Mouse (Mus musculus): ENCODE results near the gene Ch25h. TPM values are rescaled to one million over a fixed set of nuclear protein-coding genes. Genes with fewer than 3 reads are reported as not detected.

The Ch25h gene
- polyA plus RNA-seq, 1 experiment, result 0.98 TPM

DNA sequence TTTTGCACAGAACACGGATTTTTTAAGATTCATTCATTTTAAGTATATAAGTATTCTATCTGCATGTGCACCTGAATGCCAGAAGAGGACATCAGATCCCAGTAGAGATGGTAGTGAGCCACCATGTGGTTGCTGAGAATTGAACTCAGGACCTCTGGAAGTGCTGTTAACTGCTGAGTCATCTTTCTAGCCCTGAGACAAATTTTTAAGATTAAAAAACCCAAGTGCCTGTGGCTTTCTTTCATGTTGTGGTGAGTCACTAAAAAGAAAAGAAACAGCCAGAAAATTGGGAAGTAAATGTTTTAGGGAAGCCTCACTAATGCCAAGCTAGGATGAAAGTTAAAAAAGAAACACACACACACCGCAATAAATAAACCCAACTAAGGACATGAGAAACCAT, 3.3 kb downstream of the Ch25h start:
- DNase-seq (ENCODE audit: extremely low spot score in 1 of 2, low spot score in 1 of 2), result no peak

- DNase-seq (ENCODE audit: extremely low spot score in 1 of 2, low spot score in 1 of 2), result no peak
Measured at GRCm38 (mm10) chr19:34468794-34469193, 6.2 kb downstream of the Ch25h start.

DNA sequence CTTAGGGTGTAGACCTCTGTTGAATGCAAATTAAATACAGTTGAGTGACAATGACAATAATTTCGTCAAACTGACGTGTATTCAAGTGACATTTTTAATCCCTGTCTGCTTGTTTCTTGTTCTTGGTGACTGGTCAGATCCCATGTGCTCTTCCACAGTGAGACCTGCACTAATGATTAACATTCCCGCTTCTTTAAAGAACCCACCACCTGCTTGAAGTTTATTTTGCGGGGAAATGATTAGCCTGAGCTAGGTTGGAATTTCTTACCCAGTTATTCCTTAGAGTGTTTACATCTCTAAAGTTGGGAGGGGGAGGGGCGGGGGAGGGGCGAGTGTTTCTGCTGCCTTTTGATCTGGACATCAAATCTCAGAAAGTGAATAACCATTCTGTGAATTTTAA, 6.7 kb downstream of the Ch25h start:
- DNase-seq (ENCODE audit: extremely low spot score in 1 of 2, low spot score in 1 of 2), result no peak

- no peak for DNase-seq (ENCODE audit: extremely low spot score in 1 of 2, low spot score in 1 of 2)
Measured at GRCm38 (mm10) chr19:34464453-34464852, 10.5 kb downstream of the Ch25h start.

DNA sequence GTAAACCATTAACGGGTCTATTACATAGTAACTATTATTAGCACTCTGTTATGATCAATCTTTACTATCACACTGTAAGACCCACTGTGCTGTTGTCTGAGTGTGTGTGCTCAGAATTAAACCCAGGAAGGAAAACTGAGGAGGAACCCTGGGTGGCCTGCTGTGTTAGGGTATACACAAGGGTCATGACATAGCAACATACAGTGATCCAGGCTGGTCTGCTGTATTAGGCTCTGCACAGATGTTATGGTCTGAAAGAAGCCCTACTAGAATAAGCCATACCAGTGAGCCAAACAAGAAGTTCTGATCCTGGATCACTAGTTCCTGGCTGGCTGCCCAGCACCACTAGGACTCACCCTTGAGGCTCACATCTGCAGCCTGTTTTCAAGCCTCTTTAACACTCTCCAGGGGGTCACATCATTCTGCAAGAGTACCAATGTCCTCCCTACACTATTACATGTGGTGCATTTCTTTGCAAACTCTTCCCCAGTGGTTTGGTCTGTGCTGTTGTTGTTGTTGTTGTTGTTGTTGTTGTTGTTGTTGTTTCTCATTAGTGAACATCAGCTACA, 13.4 kb downstream of the Ch25h start:
- DNase-seq (ENCODE audit: extremely low spot score in 1 of 2, low spot score in 1 of 2), result no peak

GRCm38 (mm10) chr19:34450784-34451370, 24.1 kb downstream of the Ch25h start:
- DNase-seq (ENCODE audit: extremely low spot score in 1 of 2, low spot score in 1 of 2), result no peak

DNA sequence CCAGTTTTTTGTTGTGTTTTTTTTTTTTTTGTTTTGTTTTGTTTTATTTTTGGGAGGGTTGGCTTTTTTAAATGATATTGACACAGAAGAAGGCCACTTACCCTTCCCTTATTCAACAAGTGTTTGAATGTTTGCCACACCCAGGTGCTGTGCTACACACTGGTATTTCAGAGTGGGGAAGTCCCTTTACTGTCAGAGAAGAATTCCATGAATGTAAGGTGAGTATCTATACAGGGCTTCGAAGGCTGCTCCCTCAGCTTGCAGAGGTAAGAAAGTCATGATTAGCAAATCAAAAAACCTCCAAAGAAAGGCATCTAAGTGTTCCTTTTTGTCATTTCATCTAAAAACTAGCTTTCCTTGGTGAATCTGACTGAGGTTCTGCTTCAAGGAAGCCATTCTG, 26.1 kb downstream of the Ch25h start:
- no peak for DNase-seq (ENCODE audit: extremely low spot score in 1 of 2, low spot score in 1 of 2)

GRCm38 (mm10) chr19:34445410-34446012, 29.5 kb downstream of the Ch25h start:
- DNase-seq (ENCODE audit: extremely low spot score in 1 of 2, low spot score in 1 of 2), result no peak

DNA sequence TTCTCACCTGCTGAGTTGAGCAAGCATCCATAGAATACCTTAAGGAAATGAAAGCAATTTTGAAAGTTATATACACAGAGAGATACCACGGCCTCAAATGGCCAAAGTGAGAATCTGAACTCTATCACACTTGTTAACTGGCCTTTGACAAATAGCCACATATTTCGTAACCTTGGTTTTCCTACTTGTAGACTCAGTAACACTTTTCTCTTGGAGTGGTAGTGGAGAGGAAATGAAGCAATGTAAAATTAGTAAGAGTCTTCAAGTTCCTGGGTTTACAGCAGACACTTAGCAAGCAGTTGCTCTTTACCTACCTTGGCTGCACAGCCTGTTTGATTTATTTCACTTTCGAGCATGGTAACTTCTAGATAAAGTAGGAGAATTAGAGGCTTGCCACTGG, 30.2 kb downstream of the Ch25h start:
- DNase-seq (ENCODE audit: extremely low spot score in 1 of 2, low spot score in 1 of 2), result no peak

DNA sequence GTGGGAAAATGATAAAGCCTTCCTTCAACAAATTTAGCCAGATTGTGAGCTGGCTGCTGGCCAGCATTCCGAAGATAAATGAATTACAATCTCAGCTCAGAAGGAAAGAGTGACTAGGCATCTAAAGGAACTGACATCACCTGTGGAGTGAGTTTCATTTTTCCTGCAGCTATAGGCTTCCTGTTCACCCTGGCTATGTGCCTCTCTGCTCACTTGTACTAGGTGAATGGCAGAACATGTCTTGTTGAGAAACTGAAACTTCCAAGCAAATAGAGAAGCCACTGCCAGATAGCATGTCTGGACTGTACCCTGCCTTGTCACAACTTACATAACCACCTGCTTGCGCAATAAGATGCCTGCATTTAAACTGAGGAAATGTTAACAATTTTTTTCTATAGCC, 33.0 kb downstream of the Ch25h start:
- DNase-seq (ENCODE audit: extremely low spot score in 1 of 2, low spot score in 1 of 2), result peak in 1 of 2 experiments; percentile 4

DNA sequence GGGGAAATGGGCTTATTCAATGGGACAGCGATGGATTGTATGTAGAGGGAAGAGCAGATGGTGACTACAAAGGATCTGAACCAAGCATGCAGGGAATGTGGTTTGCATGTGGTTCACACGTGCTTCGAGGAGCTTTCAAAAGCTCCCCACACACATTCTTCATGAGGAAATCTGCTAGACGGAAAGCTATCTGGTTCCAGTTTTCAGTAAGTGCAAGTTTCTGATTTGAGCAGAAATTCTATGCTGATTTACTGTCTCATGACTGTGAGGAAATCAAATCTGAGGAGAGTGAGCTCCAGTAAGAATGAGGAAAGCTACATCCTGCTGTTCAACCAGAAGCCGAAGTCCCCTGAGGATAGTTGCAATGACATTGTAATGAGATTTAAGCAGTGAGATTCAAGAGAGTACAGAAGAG, 39.8 kb downstream of the Ch25h start:
- no peak for DNase-seq (ENCODE audit: extremely low spot score in 1 of 2, low spot score in 1 of 2)

GRCm38 (mm10) chr19:34431314-34431713, 43.6 kb downstream of the Ch25h start:
- DNase-seq (ENCODE audit: extremely low spot score in 1 of 2, low spot score in 1 of 2), result no peak

- no peak for DNase-seq (ENCODE audit: extremely low spot score in 1 of 2, low spot score in 1 of 2)
Measured at GRCm38 (mm10) chr19:34423783-34424335, 51.1 kb downstream of the Ch25h start.

Other genes starting within 250 kb of the Ch25h start
- gene Acta2, start 219.6 kb downstream of the Ch25h start, polyA plus RNA-seq (2012; rRNA removed), result 22.6 and 40.5 TPM in 2 replicates
- gene Fas, start 184.5 kb downstream of the Ch25h start, polyA plus RNA-seq (2012; rRNA removed), result 1.3 and 2.0 TPM in 2 replicates
- gene Lipa, start 52.3 kb upstream of the Ch25h start, polyA plus RNA-seq (2012; rRNA removed), result 16.0 and 16.4 TPM in 2 replicates
- 7.0 and 7.3 TPM in 2 replicates for gene Ifit2, start 75.5 kb upstream of the Ch25h start, polyA plus RNA-seq (2012; rRNA removed)
- 18.0 and 25.6 TPM in 2 replicates for gene Ifit3, start 108.4 kb upstream of the Ch25h start, polyA plus RNA-seq (2012; rRNA removed)
- 2.0 and 2.7 TPM in 2 replicates for gene Ifit1bl1, start 126.8 kb upstream of the Ch25h start, polyA plus RNA-seq (2012; rRNA removed)
- gene Ifit3b, start 132.8 kb upstream of the Ch25h start, polyA plus RNA-seq (2012; rRNA removed), result 8.1 and 8.4 TPM in 2 replicates
- 0.42 and 0.48 TPM in 2 replicates for gene Ifit1bl2, start 165.6 kb upstream of the Ch25h start, polyA plus RNA-seq (2012; rRNA removed)
- gene Ifit1, start 165.7 kb upstream of the Ch25h start, polyA plus RNA-seq (2012; rRNA removed), result 5.8 and 5.9 TPM in 2 replicates